Mouse (Mus musculus) erythroblast, embryonic 14.5 days (primary cell): Measurements from ENCODE around the gene Rbbp5.

Source experiments
- GATA1 ChIP-seq: IDR thresholded peaks from 2 replicates; pipeline ENCODE4 v1.6.1; 2012; ENCODE audit warnings: low read length, inconsistent platforms, mixed read lengths
- TAL1 ChIP-seq: IDR thresholded peaks from 3 replicates; pipeline ENCODE4 v1.6.1; 2012; ENCODE audit warnings: low read length, inconsistent platforms, mixed read lengths

- TF ChIP-seq GATA1 (no peak), TAL1 (no peak)
These were observed 43.8 kb upstream of the Rbbp5 start for GRCm38 (mm10) chr1:132433349-132433748.
